Mouse (Mus musculus) E14TG2a.4 (cell line): ENCODE results near the gene Ubqln1.

ENCODE experiments used
- CTCF ChIP-seq: conservative IDR thresholded peaks from 2 replicates; pipeline ENCODE4 v1.5.1; 2014; ENCODE audit warnings: low read length
- NANOG ChIP-seq: IDR thresholded peaks from 2 replicates; pipeline ENCODE4 v1.6.1; 2014; ENCODE audit warnings: borderline replicate concordance, low read length, mixed read lengths
- POU5F1 ChIP-seq: IDR thresholded peaks from 2 replicates; pipeline ENCODE4 v1.6.1; 2014; ENCODE audit warnings: low read length, borderline replicate concordance

GRCm38 (mm10) chr13:58158099-58158912, 57.1 kb downstream of the Ubqln1 start:
- TF ChIP-seq CTCF (peak; percentile 89), NANOG (no peak), POU5F1 (no peak)
